Mouse (Mus musculus) E14TG2a.4 (cell line): ENCODE results near the gene Fermt2.

Experiments used
- H3K27me3 ChIP-seq: 2 replicates; pipeline ENCODE4 v1.6.1; 2014; ENCODE audit warnings: low read length, control low read depth; ENCODE audit not compliant: insufficient read depth
- H3K36me3 ChIP-seq: 2 replicates; pipeline ENCODE4 v1.6.1; 2014; ENCODE audit warnings: low read length, control low read depth; ENCODE audit not compliant: insufficient read depth
- H3K4me1 ChIP-seq: replicated peaks from 2 replicates; pipeline ENCODE4 v1.6.1; 2014; ENCODE audit warnings: low read depth, low read length, control low read depth
- H3K4me3 ChIP-seq: replicated peaks from 2 replicates; pipeline ENCODE4 v1.5.1; 2014; ENCODE audit warnings: mild to moderate bottlenecking, low read length
- H3K9me3 ChIP-seq: 2 replicates; pipeline ENCODE4 v1.6.1; 2014; ENCODE audit warnings: low read length, control low read depth
- CTCF ChIP-seq: conservative IDR thresholded peaks from 2 replicates; pipeline ENCODE4 v1.5.1; 2014; ENCODE audit warnings: low read length
- NANOG ChIP-seq: IDR thresholded peaks from 2 replicates; pipeline ENCODE4 v1.6.1; 2014; ENCODE audit warnings: borderline replicate concordance, low read length, mixed read lengths
- POU5F1 ChIP-seq: IDR thresholded peaks from 2 replicates; pipeline ENCODE4 v1.6.1; 2014; ENCODE audit warnings: low read length, borderline replicate concordance

Gene Fermt2

DNA sequence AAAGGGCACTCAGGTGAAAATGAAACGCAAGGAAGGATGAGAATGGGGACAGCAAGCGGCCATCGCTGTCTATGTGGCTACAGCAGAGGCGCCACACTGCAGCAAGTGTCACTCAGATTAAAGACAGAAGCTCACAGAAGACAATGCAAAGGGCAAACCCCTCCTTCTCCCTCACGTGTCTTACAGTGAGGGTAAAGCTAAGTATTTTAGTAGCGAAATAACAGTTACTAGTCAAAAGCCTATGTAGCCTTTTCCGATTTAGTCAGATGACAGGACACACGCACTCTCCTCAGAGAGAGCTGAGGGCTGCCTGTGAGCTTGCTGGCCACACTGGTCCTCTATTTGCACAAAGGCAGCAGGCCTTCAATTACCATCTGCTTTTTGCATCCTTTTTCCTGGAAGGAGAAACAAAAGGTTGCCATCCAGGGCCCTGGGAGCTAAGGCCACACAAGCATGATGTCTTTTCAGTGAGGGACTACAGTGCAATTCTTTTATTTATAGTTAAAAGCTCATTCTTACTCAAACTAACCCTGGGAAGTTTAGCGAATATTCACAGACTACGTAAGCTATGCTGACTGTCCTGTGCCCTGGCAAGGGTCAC lies 66.9 kb downstream of the Fermt2 start:
- H3K4me3 ChIP-seq, result peak overlapping the region; percentile 57
- no peaks in the 10 kb centered on the region for H3K9me3 ChIP-seq
- no peaks in the 10 kb centered on the region for H3K27me3 ChIP-seq
- peaks cover 81% of the 10 kb centered on the region for H3K36me3 ChIP-seq
- peaks cover 87% of the 10 kb centered on the region for H3K4me1 ChIP-seq
- no peak for TF ChIP-seq CTCF
- no peak for TF ChIP-seq NANOG
- no peak for TF ChIP-seq POU5F1

DNA sequence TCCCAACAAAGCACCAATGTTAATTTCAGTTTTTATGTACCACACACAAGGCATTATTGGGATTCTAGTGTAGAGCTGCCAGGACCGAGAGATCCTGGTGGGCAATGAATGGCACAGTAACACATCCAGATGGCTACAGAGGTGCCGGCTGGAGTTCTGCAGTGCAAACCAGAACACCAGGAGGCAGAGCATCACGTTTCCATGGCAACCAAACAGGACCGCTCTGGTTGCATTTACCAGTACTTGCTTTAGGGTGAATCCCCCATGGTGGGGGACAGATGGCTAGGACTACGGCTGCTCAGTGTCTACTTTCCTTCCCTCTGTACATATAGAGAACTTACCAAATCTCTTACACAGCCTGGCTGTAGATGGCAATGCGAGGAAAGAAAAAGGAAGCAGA lies 67.5 kb downstream of the Fermt2 start:
- Histone ChIP-seq H3K4me1 (peaks cover 87% of the 10 kb centered on the region), H3K9me3 (no peaks in the 10 kb centered on the region), H3K4me3 (peak overlapping the region; percentile 57), H3K27me3 (no peaks in the 10 kb centered on the region), H3K36me3 (peaks cover 81% of the 10 kb centered on the region)
- TF ChIP-seq POU5F1, result no peak
- no peak for TF ChIP-seq NANOG
- no peak for TF ChIP-seq CTCF

DNA sequence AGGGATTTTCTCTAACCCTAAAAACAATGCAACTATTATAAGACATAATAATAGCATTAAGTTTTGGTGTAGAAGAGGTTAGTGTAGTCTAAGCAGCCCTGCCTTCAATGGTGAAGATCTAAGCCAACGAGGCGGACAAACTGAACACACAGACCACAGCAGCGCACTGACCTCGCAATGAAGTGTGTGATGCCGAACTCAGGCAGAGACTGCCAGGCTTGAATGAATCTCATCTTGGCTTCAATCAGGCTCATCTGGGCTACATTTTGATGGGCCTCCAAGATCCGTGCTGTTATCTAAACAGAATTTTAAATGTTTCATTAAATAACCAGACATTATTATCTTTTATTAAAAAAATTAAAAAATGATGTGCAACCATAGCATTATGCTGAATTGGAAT lies 68.0 kb downstream of the Fermt2 start:
- Histone ChIP-seq H3K4me1 (peaks cover 87% of the 10 kb centered on the region), H3K9me3 (no peaks in the 10 kb centered on the region), H3K4me3 (0 out of 2 replicates have a peak overlapping the region, but pooled peaks have one; percentile 57), H3K27me3 (no peaks in the 10 kb centered on the region), H3K36me3 (peaks cover 77% of the 10 kb centered on the region)
- TF ChIP-seq NANOG (no peak), CTCF (no peak), POU5F1 (no peak)

DNA sequence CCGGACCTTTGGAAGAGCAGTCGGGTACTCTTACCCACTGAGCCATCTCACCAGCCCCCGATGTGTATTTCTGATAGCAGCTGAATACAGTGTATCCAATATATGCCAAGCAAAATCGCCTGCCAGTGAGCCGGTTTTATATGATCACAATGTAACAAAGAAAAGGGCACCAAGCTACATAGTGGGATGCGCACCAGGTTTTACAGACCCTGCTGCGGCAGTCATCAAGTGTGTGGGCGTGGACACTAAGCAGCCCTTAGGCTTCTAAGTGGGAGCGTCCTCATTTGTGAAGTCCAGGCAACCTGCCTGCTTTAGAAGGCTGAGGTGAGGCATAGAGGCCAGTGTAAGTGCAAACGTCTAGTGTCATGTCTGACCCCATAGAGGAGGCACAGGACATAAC lies 69.4 kb downstream of the Fermt2 start:
- TF ChIP-seq POU5F1 (no peak), CTCF (no peak), NANOG (no peak)
- H3K9me3 ChIP-seq, result no peaks in the 10 kb centered on the region
- H3K4me3 ChIP-seq, result no peak overlapping the region
- H3K36me3 ChIP-seq, result peaks cover 64% of the 10 kb centered on the region
- H3K27me3 ChIP-seq, result no peaks in the 10 kb centered on the region
- peaks cover 86% of the 10 kb centered on the region for H3K4me1 ChIP-seq

DNA sequence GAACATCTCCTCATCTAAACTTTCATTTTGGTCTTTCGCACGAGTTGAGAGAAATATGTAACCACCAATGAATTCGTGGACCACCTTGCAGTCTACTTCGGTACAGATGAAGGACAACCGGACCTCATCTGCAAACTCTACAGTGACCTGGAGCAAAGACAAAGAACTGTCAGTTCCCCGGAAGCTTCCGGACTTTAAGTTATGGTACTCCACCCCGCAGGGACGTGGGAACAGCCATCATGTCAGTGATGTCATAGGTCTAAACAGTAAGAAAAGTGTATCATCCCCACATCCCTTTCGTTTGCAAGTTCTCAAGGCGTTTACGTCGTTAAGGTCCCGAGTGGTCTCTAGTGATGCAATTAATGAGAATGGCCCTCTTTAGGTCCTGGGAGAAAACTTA lies 70.0 kb downstream of the Fermt2 start:
- TF ChIP-seq CTCF (no peak), NANOG (no peak), POU5F1 (no peak)
- Histone ChIP-seq H3K4me3 (no peak overlapping the region), H3K27me3 (no peaks in the 10 kb centered on the region), H3K36me3 (peaks cover 59% of the 10 kb centered on the region), H3K9me3 (no peaks in the 10 kb centered on the region), H3K4me1 (peaks cover 86% of the 10 kb centered on the region)

DNA sequence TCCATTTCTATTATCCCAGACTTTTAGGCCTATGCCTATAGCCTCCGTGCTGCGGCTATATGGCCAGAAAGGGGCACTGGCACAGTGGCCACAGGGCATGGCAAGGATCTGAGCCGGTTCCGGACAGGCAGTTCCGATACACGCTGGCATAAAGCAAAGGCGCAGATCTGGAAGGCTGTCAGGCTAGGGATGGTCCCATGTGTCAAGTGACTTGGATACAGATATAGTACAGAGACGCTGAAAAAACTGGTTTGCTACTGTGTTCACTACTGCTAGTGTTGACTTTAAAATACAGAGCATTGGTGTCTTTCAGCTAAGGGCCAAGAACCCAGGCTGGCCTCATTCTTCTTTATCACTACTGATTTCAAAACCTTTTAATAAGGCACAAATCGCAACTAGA lies 72.9 kb downstream of the Fermt2 start:
- H3K9me3 ChIP-seq, result no peaks in the 10 kb centered on the region
- no peaks in the 10 kb centered on the region for H3K27me3 ChIP-seq
- no peak for TF ChIP-seq POU5F1
- TF ChIP-seq NANOG, result no peak
- TF ChIP-seq CTCF, result no peak
- H3K36me3 ChIP-seq, result peaks cover 43% of the 10 kb centered on the region
- no peak overlapping the region for H3K4me3 ChIP-seq
- peaks cover 87% of the 10 kb centered on the region for H3K4me1 ChIP-seq

DNA sequence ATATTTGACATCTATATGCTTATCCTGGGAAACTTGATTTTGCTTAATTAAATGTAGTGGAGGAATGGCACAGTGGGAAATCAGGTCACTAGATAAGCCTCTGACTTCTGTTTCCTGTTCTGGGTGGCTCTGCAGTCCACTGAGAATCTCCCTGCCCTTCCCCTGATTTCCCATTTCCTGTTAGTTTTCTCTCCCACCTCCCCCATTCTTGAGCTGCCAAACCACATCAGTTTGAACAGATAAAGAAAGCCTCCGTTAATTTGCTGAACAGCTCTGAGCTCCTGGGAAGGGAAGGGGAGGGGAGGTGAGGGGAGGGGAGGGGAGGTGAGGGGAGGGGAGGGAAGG lies 73.4 kb downstream of the Fermt2 start:
- no peak for TF ChIP-seq CTCF
- peak; percentile 25; the same call in 1 of the 2 replicates for TF ChIP-seq NANOG
- TF ChIP-seq POU5F1, result no peak
- peaks cover 37% of the 10 kb centered on the region for H3K36me3 ChIP-seq
- no peaks in the 10 kb centered on the region for H3K27me3 ChIP-seq
- no peaks in the 10 kb centered on the region for H3K9me3 ChIP-seq
- no peak overlapping the region for H3K4me3 ChIP-seq
- H3K4me1 ChIP-seq, result peaks cover 87% of the 10 kb centered on the region

DNA sequence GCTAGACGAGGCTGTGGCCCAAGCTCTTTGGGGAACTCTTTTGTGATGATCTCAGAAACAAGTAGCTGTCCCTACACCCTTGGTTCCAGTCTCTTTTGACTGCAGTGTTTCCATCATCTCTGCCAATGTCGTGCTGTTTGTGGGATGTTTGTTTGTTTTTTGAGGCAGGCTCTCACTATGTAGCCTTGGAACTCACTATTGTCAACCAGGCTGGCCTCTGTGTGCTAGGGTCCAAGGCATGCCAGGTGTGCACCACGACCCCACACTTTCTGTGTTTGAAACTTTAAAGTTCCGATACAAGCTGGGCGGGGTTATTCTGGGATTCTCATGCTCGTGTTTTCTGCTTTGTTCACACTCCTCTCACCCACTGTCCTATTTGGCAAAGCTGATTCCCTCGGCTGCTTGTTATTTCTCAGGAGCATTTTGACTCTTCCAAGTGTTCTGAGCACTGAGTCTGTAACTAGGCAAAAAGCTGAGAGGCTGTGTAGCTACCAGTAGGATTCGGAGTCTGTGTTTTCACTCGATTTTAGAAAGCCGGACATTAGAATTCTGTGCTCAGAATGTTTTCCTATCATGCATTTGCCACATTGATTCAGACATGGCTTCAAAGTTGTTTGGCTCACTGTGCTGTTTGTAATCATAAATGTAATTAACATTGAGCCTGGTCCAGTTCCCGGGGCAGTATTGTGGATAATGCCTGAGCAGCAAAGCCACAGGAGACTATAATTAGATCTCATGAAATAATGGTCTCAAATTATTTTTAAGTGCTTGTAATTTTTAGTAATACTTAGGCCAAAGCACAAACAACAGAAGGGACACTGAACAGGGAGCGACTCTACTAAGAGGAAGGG lies 74.0 kb downstream of the Fermt2 start:
- no peaks in the 10 kb centered on the region for H3K27me3 ChIP-seq
- no peaks in the 10 kb centered on the region for H3K9me3 ChIP-seq
- TF ChIP-seq CTCF (no peak), POU5F1 (no peak), NANOG (no peak)
- peaks cover 31% of the 10 kb centered on the region for H3K36me3 ChIP-seq
- peaks cover 87% of the 10 kb centered on the region for H3K4me1 ChIP-seq
- H3K4me3 ChIP-seq, result no peak overlapping the region; the same call in 1 of the 2 replicates
